8 mouse cellular contexts compared by ENCODE assay signal in the genomic region with DNA sequence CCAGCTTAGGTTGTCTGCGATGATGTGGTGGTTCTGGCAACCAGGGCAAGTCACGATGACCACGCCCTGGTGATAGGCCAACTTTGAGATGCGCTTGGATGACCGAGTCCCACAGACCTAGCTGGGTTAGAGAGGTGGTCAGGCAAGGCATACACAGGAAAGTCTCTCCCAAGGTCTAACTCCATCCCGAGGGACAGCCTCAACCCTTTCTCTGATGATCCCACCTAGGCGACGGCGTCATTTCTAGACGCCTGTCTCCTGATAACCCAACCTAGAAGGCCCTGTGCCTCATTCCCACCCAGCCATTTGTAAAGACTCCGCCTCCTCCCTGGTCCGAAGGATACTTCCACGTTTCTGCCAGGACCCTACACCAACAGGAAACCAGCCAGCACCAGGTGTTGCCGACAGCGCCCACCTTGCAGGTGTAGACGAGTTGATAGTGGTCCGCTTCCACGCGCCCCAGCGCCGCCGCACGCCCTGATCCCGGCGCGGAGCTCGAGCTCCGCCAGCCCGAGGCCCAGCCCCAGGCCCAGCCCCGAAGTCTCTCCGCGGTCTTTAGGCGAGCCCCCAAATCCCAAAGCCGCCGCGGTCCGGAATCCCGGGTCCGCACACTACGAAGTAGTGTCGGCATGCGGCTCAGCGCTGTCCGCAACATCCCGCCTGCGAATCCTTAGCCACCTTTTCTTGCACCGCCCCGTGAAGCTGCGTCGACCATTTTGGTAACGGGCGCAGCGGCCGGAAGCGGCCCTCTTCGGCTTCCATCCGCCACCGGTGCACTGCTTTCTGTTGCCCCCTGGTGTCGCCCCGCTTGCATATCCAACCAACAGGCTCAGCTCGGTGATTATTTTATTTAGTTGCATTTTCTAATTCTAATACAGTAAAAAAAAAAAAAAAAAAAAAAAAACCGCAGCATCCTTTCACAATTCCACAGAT. TPM values are rescaled to one million over a fixed set of nuclear protein-coding genes. Genes with fewer than 3 reads are reported as not detected.
DNase-seq lines count a peak whose midpoint lies in the region; ATAC-seq and TF ChIP-seq lines count a peak whose summit lies in the region.

A gene (minus strand): TSS at position 753 of the 933 bp plus-strand sequence.

- intact Hi-C loops in heart, postnatal 25 days (cut with DNase I) = loop anchor here (1.0 kb wide), 2 partner anchors 26 to 38 kb away; a partner anchor contains a TSS

- peak within 1 kb of the TSS; percentile 61 for H3K4me3 ChIP-seq in forebrain, embryonic 15.5 days
- H3K4me3 ChIP-seq in lung, adult 2 months (replicated peaks; ENCODE audit: extremely low read depth, low read depth, low read length) = peak within 1 kb of the TSS; percentile 93

- peaks cover 25% of the 10 kb centered on the region for H3K4me1 ChIP-seq in forebrain, embryonic 15.5 days
- peaks cover 17% of the 10 kb centered on the region for H3K4me1 ChIP-seq in lung, adult 2 months (ENCODE audit: control insufficient read depth, insufficient read depth, low read length)

- no peaks in the 10 kb centered on the region for H3K9me3 ChIP-seq in forebrain, embryonic 15.5 days

- peak within 1 kb of the TSS; percentile 96 for H3K9ac ChIP-seq in forebrain, embryonic 15.5 days (replicated peaks)

- TF ChIP-seq CTCF in lung, adult 2 months (IDR thresholded peaks at IDR 0.05; ENCODE audit: insufficient read depth, low read length) = peak; percentile 71

- H3K27ac ChIP-seq in forebrain, embryonic 15.5 days (replicated peaks) = peak within 1 kb of the TSS; percentile 92

- WGBS in forebrain, embryonic 15.5 days = 2% methylated on average over 62 of the region's 62 CpGs
- WGBS in lung, adult 2 months = 2% methylated on average over 62 of the region's 62 CpGs

- peak; percentile 90 for DNase-seq in ES-CJ7 (ENCODE audit: low read depth, low spot score)
- peak; percentile 93 for DNase-seq in cerebellum, adult 11 months
- DNase-seq in heart, postnatal 25 days (ENCODE audit: low spot score) = peak; percentile 86
- peak; percentile 92 to 96 for DNase-seq in layer of hippocampus, adult 18-20 months (ENCODE audit: low spot score in 2 of 2)
- peak; percentile 93 for DNase-seq in lung, adult 2 months
- DNase-seq in thymus, adult 18-20 months = peak; percentile 88 to 89

- H3K27me3 ChIP-seq in forebrain, embryonic 15.5 days = no peaks in the 10 kb centered on the region

- peak; percentile 84 for ATAC-seq in forebrain, embryonic 15.5 days (replicated peaks)
- ATAC-seq in neutrophil, adult 5-6 weeks (ENCODE audit: extremely low read depth, insufficient number of reproducible peaks, low FRiP score, poor library complexity, severe bottlenecking) = peak; percentile 80

- peaks cover 30% of the 10 kb centered on the region for H3K36me3 ChIP-seq in forebrain, embryonic 15.5 days

- peak within 1 kb of the TSS; percentile 80 for H3K4me2 ChIP-seq in forebrain, embryonic 15.5 days (replicated peaks)

- peak; percentile 17; the same call in 1 of the 2 replicates for TF ChIP-seq POLR2A in lung, adult 2 months (IDR thresholded peaks at IDR 0.05; ENCODE audit: borderline replicate concordance, extremely low read depth, low read depth, low read length)

RNA-seq across cellular contexts. Expression of the gene that starts here (rescaled TPM):
- 33.0 and 33.5 TPM in 2 replicates for polyA plus RNA-seq in forebrain, embryonic 15.5 days (2015; fragmentation: Nextera tagmentation; extraction: Ambion mirVana)
- total RNA-seq in heart, postnatal 25 days (2021) = 10 to 100 TPM; 20.0 to 21.8 TPM
- 10 to 100 TPM; 26.0 to 28.4 TPM for total RNA-seq in layer of hippocampus, adult 18-20 months (2021)
- polyA plus RNA-seq in lung, adult 2 months (2012; rRNA removed) = 16.3 and 16.4 TPM in 2 replicates
- total RNA-seq in neutrophil, adult 5-6 weeks (2017) = 6.2 and 7.7 TPM in 2 replicates

Comparison
In these comparisons a context has a peak if more than half of its experiments do, and no peak if none do; other contexts are left out.
1. Peak in every context shown above with its lines: DNase-seq, ATAC-seq, H3K4me3 ChIP-seq and H3K27ac ChIP-seq.